8 mouse cellular contexts compared by ENCODE assay signal in the genomic region with DNA sequence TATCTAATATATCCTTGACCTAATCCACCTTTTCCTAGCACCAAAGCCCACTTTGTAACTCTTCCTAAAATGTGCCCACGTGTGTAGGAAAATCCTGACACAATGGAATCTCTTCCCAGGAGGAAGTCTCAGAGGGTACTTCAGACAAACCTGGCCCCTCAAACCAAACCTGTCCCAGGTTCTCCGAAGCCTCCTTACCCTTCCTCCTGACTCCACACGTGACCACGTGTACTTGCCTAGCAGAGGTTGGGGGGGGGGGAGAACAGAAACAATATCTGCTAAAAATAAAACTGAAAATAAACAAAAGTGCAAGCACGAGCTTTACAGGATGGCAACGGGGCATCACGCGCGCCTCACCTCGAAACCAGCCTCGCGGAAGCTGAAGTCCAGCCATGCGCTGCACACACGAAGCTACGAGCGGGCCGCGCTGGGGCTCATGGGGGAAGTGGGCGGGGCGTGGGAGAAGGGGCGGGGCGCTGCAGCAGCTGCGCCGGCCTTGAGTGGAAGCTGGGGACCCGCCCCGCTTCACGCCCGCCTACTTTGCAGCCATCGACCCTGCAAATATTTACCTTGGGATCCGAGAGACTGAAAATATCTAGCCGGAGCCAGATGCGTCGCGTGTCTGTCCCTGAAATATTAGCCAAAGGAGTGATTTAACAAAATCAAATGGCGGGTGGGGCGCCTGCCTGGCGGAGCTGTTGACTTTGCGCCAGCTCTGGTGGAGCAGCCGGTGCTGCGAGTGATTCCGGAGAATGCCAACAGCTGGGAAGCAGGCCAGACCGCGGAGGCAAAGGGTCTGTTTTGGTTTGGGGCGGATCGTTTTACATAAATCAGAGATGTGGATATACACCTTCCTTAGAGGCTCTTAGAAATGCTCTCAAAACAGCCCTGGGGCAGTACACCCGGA. TPM values are rescaled to one million over a fixed set of nuclear protein-coding genes. Genes with fewer than 3 reads are reported as not detected.
DNase-seq lines count a peak whose midpoint lies in the region; ATAC-seq lines count a peak whose summit lies in the region.

No protein-coding gene starts in this region.

- peak; percentile 97 for DNase-seq in CD4-positive, CD25-positive, alpha-beta regulatory T cell, adult 2 months (ENCODE audit: low read depth, low spot score)
- DNase-seq in brain, adult 2 months (ENCODE audit: low read depth, low spot score): peak; percentile 73
- peak; percentile 75 for DNase-seq in liver, embryonic 11.5 days (ENCODE audit: low spot score)
- DNase-seq in naive thymus-derived CD4-positive, alpha-beta T cell, adult 2 months (ENCODE audit: low read depth): peak; percentile 93
- peak; percentile 98 for DNase-seq in splenic B cell, adult 2 months (ENCODE audit: low read depth, low spot score)

- H3K4me1 ChIP-seq in erythroblast, embryonic 14.5 days (ENCODE audit: control insufficient read depth): peaks cover 12% of the 10 kb centered on the region
- 0 out of 2 replicates have a peak, but pooled peaks cover 4% of the 10 kb centered on the region for H3K4me1 ChIP-seq in heart, embryonic 11.5 days (ENCODE audit: control insufficient read depth, insufficient read depth, low read length)
- H3K4me1 ChIP-seq in kidney, embryonic 16.5 days (ENCODE audit: insufficient read depth, low read length): peaks cover 5% of the 10 kb centered on the region; the same call in 1 of the 2 replicates
- no peaks in the 10 kb centered on the region for H3K4me1 ChIP-seq in liver, embryonic 11.5 days (replicated peaks; ENCODE audit: control insufficient read depth, insufficient read depth, low read length)

- WGBS in heart, embryonic 11.5 days (ENCODE audit: insufficient replicate concordance): 17% methylated on average over 46 of the region's 46 CpGs
- WGBS in kidney, embryonic 16.5 days: 14% methylated on average over 46 of the region's 46 CpGs
- WGBS in liver, embryonic 11.5 days: 18% methylated on average over 44 of the region's 46 CpGs

- peaks cover 33% of the 10 kb centered on the region for H3K27me3 ChIP-seq in erythroblast, embryonic 14.5 days (ENCODE audit: control insufficient read depth)
- peaks cover 8% of the 10 kb centered on the region; the same call in 1 of the 2 replicates for H3K27me3 ChIP-seq in heart, embryonic 11.5 days (ENCODE audit: control insufficient read depth, insufficient read depth, low read length)
- H3K27me3 ChIP-seq in kidney, embryonic 16.5 days (ENCODE audit: insufficient read depth, low read length): peaks cover 17% of the 10 kb centered on the region
- H3K27me3 ChIP-seq in liver, embryonic 11.5 days (replicated peaks; ENCODE audit: control insufficient read depth, insufficient read depth, low read length): peaks cover 16% of the 10 kb centered on the region
- H3K27me3 ChIP-seq in splenic B cell, adult 2 months (ENCODE audit: control insufficient read depth, insufficient read depth, low read length, poor library complexity, severe bottlenecking): no peaks in the 10 kb centered on the region

- peak overlapping the region; percentile 67 for H3K9ac ChIP-seq in heart, embryonic 11.5 days (ENCODE audit: low read depth, low read length)
- peak overlapping the region; percentile 43 for H3K9ac ChIP-seq in kidney, embryonic 16.5 days (replicated peaks; ENCODE audit: low read length)
- no peak overlapping the region for H3K9ac ChIP-seq in liver, embryonic 11.5 days (ENCODE audit: low read depth, low read length)

- peak overlapping the region; percentile 55 for H3K4me3 ChIP-seq in erythroblast, embryonic 14.5 days (replicated peaks)
- H3K4me3 ChIP-seq in heart, embryonic 11.5 days (ENCODE audit: low read depth, low read length): peak overlapping the region; percentile 59
- H3K4me3 ChIP-seq in kidney, embryonic 16.5 days (ENCODE audit: low read length): peak overlapping the region; percentile 51
- H3K4me3 ChIP-seq in liver, embryonic 11.5 days (ENCODE audit: low read depth, low read length): peak overlapping the region; percentile 45

- H3K27ac ChIP-seq in heart, embryonic 11.5 days (ENCODE audit: low read depth, low read length): no peak overlapping the region
- no peak overlapping the region for H3K27ac ChIP-seq in kidney, embryonic 16.5 days (ENCODE audit: low read length)
- H3K27ac ChIP-seq in liver, embryonic 11.5 days (ENCODE audit: low read depth, low read length): no peak overlapping the region

- ATAC-seq in heart, embryonic 11.5 days (replicated peaks; ENCODE audit: insufficient number of reproducible peaks, low FRiP score, low TSS enrichment): peak; percentile 82
- peak; percentile 94 for ATAC-seq in kidney, embryonic 16.5 days (ENCODE audit: low FRiP score, low TSS enrichment)
- peak; percentile 88 for ATAC-seq in liver, embryonic 11.5 days (replicated peaks; ENCODE audit: low FRiP score)

- no peaks in the 10 kb centered on the region; the same call in 1 of the 2 replicates for H3K9me3 ChIP-seq in erythroblast, embryonic 14.5 days (ENCODE audit: control insufficient read depth, low read length)
- H3K9me3 ChIP-seq in heart, embryonic 11.5 days (replicated peaks; ENCODE audit: control insufficient read depth, low read length): no peaks in the 10 kb centered on the region
- H3K9me3 ChIP-seq in kidney, embryonic 16.5 days (ENCODE audit: low read length): no peaks in the 10 kb centered on the region
- H3K9me3 ChIP-seq in liver, embryonic 11.5 days (ENCODE audit: control insufficient read depth, low read length): no peaks in the 10 kb centered on the region

- H3K4me2 ChIP-seq in heart, embryonic 11.5 days: peak overlapping the region; percentile 88
- H3K4me2 ChIP-seq in kidney, embryonic 16.5 days (replicated peaks; ENCODE audit: low read depth, low read length): peak overlapping the region; percentile 70
- H3K4me2 ChIP-seq in liver, embryonic 11.5 days: peak overlapping the region; percentile 78

- no peaks in the 10 kb centered on the region for H3K36me3 ChIP-seq in erythroblast, embryonic 14.5 days (ENCODE audit: control insufficient read depth)
- no peaks in the 10 kb centered on the region for H3K36me3 ChIP-seq in heart, embryonic 11.5 days (ENCODE audit: control insufficient read depth, insufficient read depth, low read length)
- H3K36me3 ChIP-seq in kidney, embryonic 16.5 days (ENCODE audit: insufficient read depth, low read length): no peaks in the 10 kb centered on the region
- H3K36me3 ChIP-seq in liver, embryonic 11.5 days (ENCODE audit: control insufficient read depth, insufficient read depth, low read length): no peaks in the 10 kb centered on the region
- H3K36me3 ChIP-seq in splenic B cell, adult 2 months (ENCODE audit: control insufficient read depth, insufficient read depth, low read length, poor library complexity, severe bottlenecking): no peaks in the 10 kb centered on the region

RNA-seq across cellular contexts. Expression of gene Gfi1, which starts 38.0 kb away (rescaled TPM):
- 0.07 TPM in 1 of 2 replicates, not detected in the other for polyA plus RNA-seq in erythroblast, embryonic 14.5 days (2012)
- not detected in 2 replicates for polyA plus RNA-seq in heart, embryonic 11.5 days (2014; fragmentation: Nextera tagmentation; extraction: Ambion mirVana)
- not detected in 2 replicates for polyA plus RNA-seq in kidney, embryonic 16.5 days (2015; fragmentation: Nextera tagmentation; extraction: Ambion mirVana)
- polyA plus RNA-seq in liver, embryonic 11.5 days (2014; fragmentation: Nextera tagmentation; extraction: Ambion mirVana): 0.22 and 0.30 TPM in 2 replicates
